Mouse (Mus musculus) layer of hippocampus, adult 2 months (tissue): ENCODE measurements at regions not wholly inside any gene's neighbourhood (a gene's known extent, or its start where the extent isn't known, plus 50 kb on each side); places are given as distances from the start of the nearest gene placed in this dataset.

ENCODE experiments used
- DNase-seq, 2 experiments: peaks; one replicate each; pipeline ENCODE4 v3.0.0; 2022; ENCODE audit warnings: low spot score in 2 of 2
- H3K27ac ChIP-seq: fragments of 200-600 bp; 2 replicates; pipeline ENCODE4 v1.8.1; 2022
- H3K4me3 ChIP-seq: fragments of 200-600 bp; 2 replicates; pipeline ENCODE4 v1.8.1; 2022; ENCODE audit warnings: mild to moderate bottlenecking
- CTCF ChIP-seq: fragments of 200-600 bp; conservative IDR thresholded peaks from 2 replicates; pipeline ENCODE4 v1.8.1; 2022; ENCODE audit warnings: antibody characterized with exemption, mild to moderate bottlenecking, moderate library complexity

GRCm38 (mm10) chr8:97942921-97943320 lies 1473.3 kb downstream of the Cdh8 start:
- no peak for DNase-seq
- no peak for TF ChIP-seq CTCF
- Histone ChIP-seq H3K27ac (no peak overlapping the region), H3K4me3 (no peak overlapping the region)

GRCm38 (mm10) chr8:97936836-97937235 lies 1479.4 kb downstream of the Cdh8 start:
- H3K27ac ChIP-seq: no peak overlapping the region
- DNase-seq: peak in 1 of 2 experiments; percentile 13
- no peak for TF ChIP-seq CTCF
- H3K4me3 ChIP-seq: no peak overlapping the region
